Mouse (Mus musculus): ENCODE measurements around the gene Il4i1. TPM values are rescaled to one million over a fixed set of nuclear protein-coding genes. Genes with fewer than 3 reads are reported as not detected.

The Il4i1 gene
- polyA plus RNA-seq, 1 experiment: 13.8 TPM

- H3K4me3 ChIP-seq (ENCODE audit: low read depth, low read length): peak within 1 kb of the TSS; percentile 80
- peak; percentile 48; the same call in 1 of the 2 replicates for TF ChIP-seq POLR2A (IDR thresholded peaks at IDR 0.05; ENCODE audit: low read depth, low read length)
- TF ChIP-seq CTCF (IDR thresholded peaks at IDR 0.05; ENCODE audit: extremely low read depth, insufficient read length, insufficient replicate concordance, low read depth, low read length): no peak
- H3K27me3 ChIP-seq (ENCODE audit: control insufficient read depth, insufficient read depth, low read length): no peaks in the 10 kb centered on the region
- H3K27ac ChIP-seq (ENCODE audit: insufficient read depth, low read depth, low read length): peak within 1 kb of the TSS; percentile 91
- H3K36me3 ChIP-seq (ENCODE audit: control insufficient read depth, insufficient read depth, low read length): peaks cover 27% of the 10 kb centered on the region
- H3K4me1 ChIP-seq (ENCODE audit: control insufficient read depth, insufficient read depth, insufficient read length, low read length): peaks cover 11% of the 10 kb centered on the region
- WGBS: under 1% methylated on average over 54 of the region's 54 CpGs
Measured at GRCm38 (mm10) chr7:44848561-44849415, 32.6 kb downstream of the Il4i1 start, which contains the start of the genes Akt1s1 and Tbc1d17. TSS of gene Akt1s1 (plus strand) at chr7:44848991. TSS of gene Tbc1d17 (minus strand) at chr7:44849079.

- no peak for TF ChIP-seq CTCF (IDR thresholded peaks at IDR 0.05; ENCODE audit: extremely low read depth, insufficient read length, insufficient replicate concordance, low read depth, low read length)
- no peak; the same call in none of the 2 replicates for TF ChIP-seq POLR2A (IDR thresholded peaks at IDR 0.05; ENCODE audit: low read depth, low read length)
- peaks cover 13% of the 10 kb centered on the region for H3K4me1 ChIP-seq (ENCODE audit: control insufficient read depth, insufficient read depth, insufficient read length, low read length)
- peak overlapping the region; percentile 80 for H3K4me3 ChIP-seq (ENCODE audit: low read depth, low read length)
- under 1% methylated on average over 41 of the region's 41 CpGs for WGBS
- peak overlapping the region; percentile 91 for H3K27ac ChIP-seq (ENCODE audit: insufficient read depth, low read depth, low read length)
- peaks cover 21% of the 10 kb centered on the region for H3K36me3 ChIP-seq (ENCODE audit: control insufficient read depth, insufficient read depth, low read length)
- H3K27me3 ChIP-seq (ENCODE audit: control insufficient read depth, insufficient read depth, low read length): no peaks in the 10 kb centered on the region
Measured at GRCm38 (mm10) chr7:44849416-44850111, 33.4 kb downstream of the Il4i1 start.

GRCm38 (mm10) chr7:44850146-44850545 is 34.0 kb downstream of the Il4i1 start:
- under 1% methylated on average over 33 of the region's 33 CpGs for WGBS
- Histone ChIP-seq H3K4me1 (ENCODE audit: control insufficient read depth, insufficient read depth, insufficient read length, low read length) (peaks cover 14% of the 10 kb centered on the region), H3K27me3 (ENCODE audit: control insufficient read depth, insufficient read depth, low read length) (no peaks in the 10 kb centered on the region), H3K27ac (ENCODE audit: insufficient read depth, low read depth, low read length) (peak overlapping the region; percentile 91), H3K4me3 (ENCODE audit: low read depth, low read length) (peak overlapping the region; percentile 80), H3K36me3 (ENCODE audit: control insufficient read depth, insufficient read depth, low read length) (peaks cover 16% of the 10 kb centered on the region)
- TF ChIP-seq POLR2A (IDR thresholded peaks at IDR 0.05; ENCODE audit: low read depth, low read length): no peak; the same call in 1 of the 2 replicates
- TF ChIP-seq CTCF (IDR thresholded peaks at IDR 0.05; ENCODE audit: extremely low read depth, insufficient read length, insufficient replicate concordance, low read depth, low read length): no peak

GRCm38 (mm10) chr7:44850789-44851624 is 34.8 kb downstream of the Il4i1 start:
- Histone ChIP-seq H3K4me3 (ENCODE audit: low read depth, low read length) (peak overlapping the region; percentile 80), H3K27ac (ENCODE audit: insufficient read depth, low read depth, low read length) (peak overlapping the region; percentile 67; the same call in 1 of the 2 replicates), H3K36me3 (ENCODE audit: control insufficient read depth, insufficient read depth, low read length) (peaks cover 7% of the 10 kb centered on the region), H3K27me3 (ENCODE audit: control insufficient read depth, insufficient read depth, low read length) (no peaks in the 10 kb centered on the region), H3K4me1 (ENCODE audit: control insufficient read depth, insufficient read depth, insufficient read length, low read length) (peaks cover 16% of the 10 kb centered on the region)
- 64% methylated on average over 8 of the region's 8 CpGs for WGBS
- TF ChIP-seq CTCF (IDR thresholded peaks at IDR 0.05; ENCODE audit: extremely low read depth, insufficient read length, insufficient replicate concordance, low read depth, low read length): no peak
- no peak for TF ChIP-seq POLR2A (IDR thresholded peaks at IDR 0.05; ENCODE audit: low read depth, low read length)

- H3K27me3 ChIP-seq (ENCODE audit: control insufficient read depth, insufficient read depth, low read length): no peaks in the 10 kb centered on the region
- no peak overlapping the region for H3K4me3 ChIP-seq (ENCODE audit: low read depth, low read length)
- no peak for TF ChIP-seq POLR2A (IDR thresholded peaks at IDR 0.05; ENCODE audit: low read depth, low read length)
- no peak for TF ChIP-seq CTCF (IDR thresholded peaks at IDR 0.05; ENCODE audit: extremely low read depth, insufficient read length, insufficient replicate concordance, low read depth, low read length)
- WGBS: 86% methylated on average over 12 of the region's 12 CpGs
- H3K4me1 ChIP-seq (ENCODE audit: control insufficient read depth, insufficient read depth, insufficient read length, low read length): peaks cover 19% of the 10 kb centered on the region
- H3K36me3 ChIP-seq (ENCODE audit: control insufficient read depth, insufficient read depth, low read length): peaks cover under 1% of the 10 kb centered on the region; the same call in 1 of the 2 replicates
- H3K27ac ChIP-seq (ENCODE audit: insufficient read depth, low read depth, low read length): no peak overlapping the region
Measured at GRCm38 (mm10) chr7:44851625-44852234, 35.5 kb downstream of the Il4i1 start.

All from small intestine, adult 2 months (tissue).